Mouse (Mus musculus): ENCODE measurements around the gene Gm36176.

The Gm36176 gene

GRCm38 (mm10) chr10:77886007-77886747 lies 39.6 kb downstream of the Gm36176 start:
- DNase-seq, result no peak

DNA sequence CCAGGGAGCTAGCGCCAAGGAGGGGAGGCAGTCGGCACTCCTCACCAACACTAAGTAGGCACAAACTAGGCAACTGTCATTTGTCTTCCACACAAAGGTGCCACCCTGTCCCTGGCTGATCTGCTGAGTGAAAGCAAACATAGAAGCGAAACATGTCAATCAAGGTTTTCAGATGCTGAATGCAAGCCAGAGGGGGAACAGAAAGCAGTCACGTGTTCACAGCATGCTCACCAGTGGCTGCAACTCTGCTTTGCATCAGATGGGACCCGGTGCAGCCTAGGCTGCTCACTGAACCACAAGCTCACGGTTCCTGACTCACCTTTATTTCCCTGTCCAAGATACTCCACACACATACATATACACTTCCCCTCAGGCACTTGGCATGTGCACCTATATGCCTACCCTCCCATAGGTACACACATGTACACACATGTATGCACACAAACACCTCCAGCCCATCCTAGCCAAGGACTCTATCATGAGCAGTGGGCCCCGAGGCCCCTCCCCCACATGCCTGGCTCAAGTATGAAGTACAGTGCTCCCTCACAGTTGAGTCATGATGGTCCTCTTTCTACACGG lies 44.5 kb downstream of the Gm36176 start:
- DNase-seq, result no peak

GRCm38 (mm10) chr10:77895562-77895961 lies 49.0 kb downstream of the Gm36176 start:
- DNase-seq, result peak; percentile 31
